Mouse (Mus musculus): ENCODE measurements around the gene Cdh8. TPM values are rescaled to one million over a fixed set of nuclear protein-coding genes. Genes with fewer than 3 reads are reported as not detected.

The Cdh8 gene
- polyA plus RNA-seq (2015; fragmentation: Nextera tagmentation; extraction: Ambion mirVana): 3.4 and 3.9 TPM in 2 replicates

GRCm38 (mm10) chr8:99415966-99416781 is at the start of gene Cdh8:
TSS of gene Cdh8 (minus strand) at chr8:99416471.
- Histone ChIP-seq H3K9ac (no peak within 1 kb of the TSS), H3K36me3 (no peaks in the 10 kb centered on the region), H3K4me2 (replicated peaks) (peak within 1 kb of the TSS; percentile 72), H3K27ac (replicated peaks) (no peak within 1 kb of the TSS), H3K4me1 (peaks cover 21% of the 10 kb centered on the region), H3K27me3 (peaks cover 48% of the 10 kb centered on the region), H3K4me3 (replicated peaks) (peak within 1 kb of the TSS; percentile 44), H3K9me3 (replicated peaks) (no peaks in the 10 kb centered on the region)
- peak; percentile 76 for ATAC-seq (ENCODE audit: insufficient number of reproducible peaks, low FRiP score, low TSS enrichment, low read depth)
- under 1% methylated on average over 58 of the region's 58 CpGs for WGBS

- no peak overlapping the region for H3K9ac ChIP-seq
- no peaks in the 10 kb centered on the region for H3K9me3 ChIP-seq (replicated peaks)
- H3K27ac ChIP-seq (replicated peaks): no peak overlapping the region
- H3K4me2 ChIP-seq (replicated peaks): no peak overlapping the region
- ATAC-seq (ENCODE audit: insufficient number of reproducible peaks, low FRiP score, low TSS enrichment, low read depth): no peak
- no peaks in the 10 kb centered on the region for H3K27me3 ChIP-seq
- no peaks in the 10 kb centered on the region for H3K4me1 ChIP-seq
- H3K36me3 ChIP-seq: no peaks in the 10 kb centered on the region
- no peak overlapping the region for H3K4me3 ChIP-seq (replicated peaks)
- 91% methylated on average over 1 of the region's 1 CpGs for WGBS
Measured at GRCm38 (mm10) chr8:99446506-99446905, 30.2 kb upstream of the Cdh8 start.

GRCm38 (mm10) chr8:99425901-99426300 is 9.6 kb upstream of the Cdh8 start:
- Histone ChIP-seq H3K27ac (replicated peaks) (no peak overlapping the region), H3K36me3 (no peaks in the 10 kb centered on the region), H3K4me2 (replicated peaks) (no peak overlapping the region), H3K4me1 (no peaks in the 10 kb centered on the region), H3K9me3 (replicated peaks) (no peaks in the 10 kb centered on the region), H3K4me3 (replicated peaks) (no peak overlapping the region), H3K27me3 (no peaks in the 10 kb centered on the region), H3K9ac (no peak overlapping the region)
- ATAC-seq (ENCODE audit: insufficient number of reproducible peaks, low FRiP score, low TSS enrichment, low read depth): no peak
- 65% methylated on average over 4 of the region's 4 CpGs for WGBS

DNA sequence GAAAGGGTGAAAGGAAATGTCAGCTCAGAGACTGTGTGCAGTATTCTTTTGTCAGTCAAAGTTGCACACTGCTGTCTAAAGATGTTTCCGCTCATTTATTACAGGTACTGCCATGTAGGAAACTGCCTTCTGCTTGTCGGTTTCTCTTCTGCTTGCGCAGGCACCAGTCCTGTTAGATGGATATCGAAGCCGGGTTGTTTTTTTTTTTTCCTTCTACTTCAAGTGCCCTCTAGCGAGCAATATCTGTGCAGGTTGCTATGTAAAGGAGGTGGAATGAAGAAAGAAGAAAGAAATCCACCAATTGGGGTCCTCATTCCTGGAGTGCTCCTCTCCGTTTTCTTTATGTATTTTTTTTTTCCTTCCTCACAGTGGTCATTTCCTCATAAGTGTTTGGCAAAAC is 5.2 kb upstream of the Cdh8 start:
- no peak for ATAC-seq (ENCODE audit: insufficient number of reproducible peaks, low FRiP score, low TSS enrichment, low read depth)
- Histone ChIP-seq H3K4me2 (replicated peaks) (0 out of 2 replicates have a peak overlapping the region, but pooled peaks have one; percentile 8), H3K9me3 (replicated peaks) (no peaks in the 10 kb centered on the region), H3K4me3 (replicated peaks) (no peak overlapping the region), H3K4me1 (peaks cover 6% of the 10 kb centered on the region), H3K9ac (no peak overlapping the region), H3K27ac (replicated peaks) (no peak overlapping the region), H3K27me3 (peaks cover 11% of the 10 kb centered on the region), H3K36me3 (no peaks in the 10 kb centered on the region)
- WGBS: 19% methylated on average over 7 of the region's 7 CpGs

DNA sequence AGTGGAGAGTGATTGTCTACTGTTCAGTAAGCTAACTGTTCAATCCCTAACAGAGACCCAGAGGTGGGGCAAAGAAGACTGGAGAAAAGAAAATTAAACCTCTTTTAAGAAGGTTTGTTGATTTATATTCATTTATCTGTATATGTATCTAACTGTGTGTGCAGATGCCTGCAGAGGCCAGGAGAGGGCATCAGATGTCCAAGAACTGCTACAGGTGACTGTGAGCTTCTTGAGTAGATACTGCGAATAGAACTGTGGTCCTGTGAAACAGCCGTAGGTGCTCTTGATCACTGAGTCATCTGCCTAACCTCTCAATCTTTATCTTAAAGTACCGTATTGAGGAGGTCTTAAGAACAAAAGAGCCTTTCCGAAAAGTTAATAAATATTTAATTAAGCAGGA is 3.5 kb upstream of the Cdh8 start:
- H3K9ac ChIP-seq: no peak overlapping the region
- no peak for ATAC-seq (ENCODE audit: insufficient number of reproducible peaks, low FRiP score, low TSS enrichment, low read depth)
- H3K9me3 ChIP-seq (replicated peaks): no peaks in the 10 kb centered on the region
- H3K36me3 ChIP-seq: no peaks in the 10 kb centered on the region
- peaks cover 29% of the 10 kb centered on the region for H3K27me3 ChIP-seq
- H3K4me3 ChIP-seq (replicated peaks): no peak overlapping the region
- H3K4me1 ChIP-seq: peaks cover 21% of the 10 kb centered on the region
- H3K27ac ChIP-seq (replicated peaks): no peak overlapping the region
- no peak overlapping the region for H3K4me2 ChIP-seq (replicated peaks)
- 83% methylated on average over 4 of the region's 4 CpGs for WGBS

DNA sequence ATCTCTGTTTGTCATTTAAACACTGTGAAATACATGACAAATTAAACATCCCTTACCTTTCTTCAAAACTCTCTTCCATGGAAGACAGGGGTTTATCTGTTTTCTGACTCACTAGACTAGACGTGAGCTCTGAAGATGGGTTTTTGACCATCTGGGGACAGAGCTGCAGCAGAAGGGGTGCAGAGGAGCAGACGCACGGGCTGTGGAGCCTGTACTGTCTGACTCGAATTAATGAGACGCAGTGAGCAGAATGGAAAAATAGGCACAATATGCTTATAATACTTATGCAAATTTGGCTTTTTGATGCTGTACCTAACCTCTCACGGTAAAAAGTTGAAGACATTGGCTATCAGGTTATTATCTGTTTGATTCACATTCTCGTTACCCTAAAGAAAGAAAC is 1.2 kb upstream of the Cdh8 start:
- no peaks in the 10 kb centered on the region for H3K9me3 ChIP-seq (replicated peaks)
- peaks cover 21% of the 10 kb centered on the region for H3K4me1 ChIP-seq
- H3K27ac ChIP-seq (replicated peaks): no peak overlapping the region
- no peaks in the 10 kb centered on the region for H3K36me3 ChIP-seq
- no peak overlapping the region for H3K4me2 ChIP-seq (replicated peaks)
- H3K27me3 ChIP-seq: peaks cover 43% of the 10 kb centered on the region
- ATAC-seq (ENCODE audit: insufficient number of reproducible peaks, low FRiP score, low TSS enrichment, low read depth): no peak
- no peak overlapping the region for H3K4me3 ChIP-seq (replicated peaks)
- WGBS: 42% methylated on average over 7 of the region's 7 CpGs
- H3K9ac ChIP-seq: no peak overlapping the region

DNA sequence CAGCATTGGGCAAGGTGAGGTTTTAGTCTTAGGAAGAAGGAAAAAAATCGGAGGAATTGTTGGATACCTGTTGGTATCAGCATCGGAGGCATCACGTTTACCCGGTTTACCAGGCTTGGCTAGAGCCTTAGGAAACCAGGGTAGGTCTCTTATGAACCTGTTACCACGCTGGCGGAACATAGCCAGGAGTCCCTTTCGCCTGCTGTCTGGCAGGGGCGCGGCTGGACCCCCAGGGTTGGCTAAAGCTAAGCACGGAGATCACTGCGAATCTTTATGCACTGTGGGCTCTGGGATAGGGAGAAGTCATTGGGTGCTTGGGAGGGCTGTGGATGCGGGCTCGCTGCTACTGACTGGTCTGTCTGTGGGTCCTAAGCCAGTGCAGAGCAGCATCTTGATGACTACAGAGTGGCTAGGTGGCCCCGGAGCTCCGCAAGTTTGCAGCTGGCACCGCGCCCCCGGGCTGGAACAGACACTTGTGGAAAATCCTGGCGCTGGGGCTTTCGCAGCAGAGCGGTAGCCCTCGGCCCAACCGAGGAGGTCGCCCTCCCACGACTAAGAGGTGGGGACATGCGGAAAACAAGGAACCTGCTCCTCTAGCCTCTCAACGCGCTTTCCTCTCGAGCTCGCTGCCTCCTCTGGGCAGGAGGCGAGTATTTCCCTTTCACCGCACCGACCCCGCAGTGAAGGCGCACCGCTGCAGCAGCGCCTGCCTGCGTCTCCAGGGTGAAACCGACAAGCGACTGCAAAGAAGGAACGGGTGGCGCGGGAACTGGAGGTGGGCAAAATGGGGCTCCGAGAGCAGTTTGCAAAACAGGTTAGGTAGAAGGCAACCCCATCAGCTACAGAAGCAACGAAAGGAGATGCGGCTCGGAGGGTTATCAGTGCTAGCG is 950 bp downstream of the Cdh8 start:
- no peak for ATAC-seq (ENCODE audit: insufficient number of reproducible peaks, low FRiP score, low TSS enrichment, low read depth)
- H3K4me3 ChIP-seq (replicated peaks): peak overlapping the region; percentile 44
- no peaks in the 10 kb centered on the region for H3K9me3 ChIP-seq (replicated peaks)
- no peak overlapping the region for H3K27ac ChIP-seq (replicated peaks)
- WGBS: under 1% methylated on average over 48 of the region's 48 CpGs
- no peak overlapping the region for H3K9ac ChIP-seq
- H3K4me2 ChIP-seq (replicated peaks): peak overlapping the region; percentile 72
- peaks cover 48% of the 10 kb centered on the region for H3K27me3 ChIP-seq
- no peaks in the 10 kb centered on the region for H3K36me3 ChIP-seq
- H3K4me1 ChIP-seq: peaks cover 21% of the 10 kb centered on the region

GRCm38 (mm10) chr8:99414483-99414921 is 1.8 kb downstream of the Cdh8 start:
- peak overlapping the region; percentile 72 for H3K4me2 ChIP-seq (replicated peaks)
- H3K9ac ChIP-seq: no peak overlapping the region
- peaks cover 48% of the 10 kb centered on the region for H3K27me3 ChIP-seq
- no peaks in the 10 kb centered on the region for H3K9me3 ChIP-seq (replicated peaks)
- ATAC-seq (ENCODE audit: insufficient number of reproducible peaks, low FRiP score, low TSS enrichment, low read depth): no peak
- H3K27ac ChIP-seq (replicated peaks): no peak overlapping the region
- H3K4me1 ChIP-seq: peaks cover 21% of the 10 kb centered on the region
- H3K4me3 ChIP-seq (replicated peaks): peak overlapping the region; percentile 44
- no peaks in the 10 kb centered on the region for H3K36me3 ChIP-seq
- 5% methylated on average over 9 of the region's 9 CpGs for WGBS

DNA sequence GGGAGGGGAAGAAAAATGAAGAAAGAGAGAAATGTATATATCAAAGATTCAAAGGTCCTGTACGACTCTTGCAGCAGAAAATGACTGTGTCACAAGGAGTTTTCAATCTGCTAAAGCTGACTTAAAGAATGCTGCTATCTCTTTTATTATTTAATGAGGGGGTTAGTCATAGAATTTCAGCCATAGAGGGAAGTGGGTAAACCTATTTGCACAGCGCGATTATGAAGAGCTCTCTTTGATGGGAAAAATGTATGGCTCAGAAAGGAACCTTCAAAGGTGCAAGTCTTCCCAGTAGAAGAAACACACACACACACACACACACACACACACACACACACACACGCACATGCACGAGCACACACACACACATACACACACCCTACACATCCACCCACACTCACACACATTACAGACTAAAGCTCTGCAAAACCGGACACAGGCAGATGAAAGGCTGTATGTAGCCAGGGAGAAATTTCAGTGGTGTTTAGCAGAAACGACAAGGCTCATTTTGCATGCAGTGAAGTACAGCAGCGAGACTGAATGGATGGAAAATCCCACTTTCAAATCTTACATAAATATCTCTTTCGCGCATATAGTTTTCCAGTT is 2.3 kb downstream of the Cdh8 start:
- Histone ChIP-seq H3K4me1 (peaks cover 21% of the 10 kb centered on the region), H3K27me3 (peaks cover 48% of the 10 kb centered on the region), H3K36me3 (no peaks in the 10 kb centered on the region), H3K9ac (no peak overlapping the region), H3K4me3 (replicated peaks) (peak overlapping the region; percentile 44), H3K27ac (replicated peaks) (no peak overlapping the region), H3K9me3 (replicated peaks) (no peaks in the 10 kb centered on the region), H3K4me2 (replicated peaks) (no peak overlapping the region)
- WGBS: 36% methylated on average over 10 of the region's 10 CpGs
- no peak for ATAC-seq (ENCODE audit: insufficient number of reproducible peaks, low FRiP score, low TSS enrichment, low read depth)

DNA sequence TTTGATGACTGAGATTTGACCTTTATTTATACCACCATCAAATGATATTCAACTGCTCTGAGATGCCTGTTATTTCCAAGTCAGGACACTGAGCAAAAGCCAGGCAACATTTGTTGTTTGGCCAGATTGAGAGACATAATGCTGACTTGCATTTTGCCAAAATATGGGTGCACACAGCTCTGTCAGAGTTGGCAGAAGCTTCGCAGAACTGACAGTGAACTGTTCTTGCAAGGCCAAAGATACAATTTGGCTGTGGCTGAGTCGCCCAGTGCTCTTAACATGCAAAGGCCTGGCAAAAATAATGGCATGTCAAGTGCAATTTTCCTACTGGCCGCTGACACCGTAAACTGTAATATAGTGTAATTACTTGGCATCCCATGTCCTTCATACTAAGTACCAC is 22.4 kb downstream of the Cdh8 start:
- Histone ChIP-seq H3K4me2 (replicated peaks) (no peak overlapping the region), H3K4me3 (replicated peaks) (no peak overlapping the region), H3K27me3 (no peaks in the 10 kb centered on the region), H3K9me3 (replicated peaks) (no peaks in the 10 kb centered on the region), H3K9ac (no peak overlapping the region), H3K27ac (replicated peaks) (no peak overlapping the region), H3K4me1 (no peaks in the 10 kb centered on the region), H3K36me3 (no peaks in the 10 kb centered on the region)
- peak; percentile 15; the same call in 1 of the 2 replicates for ATAC-seq (ENCODE audit: insufficient number of reproducible peaks, low FRiP score, low TSS enrichment, low read depth)
- 67% methylated on average over 4 of the region's 4 CpGs for WGBS

GRCm38 (mm10) chr8:99370104-99370503 is 46.2 kb downstream of the Cdh8 start:
- no peaks in the 10 kb centered on the region for H3K27me3 ChIP-seq
- 91% methylated on average over 5 of the region's 5 CpGs for WGBS
- ATAC-seq (ENCODE audit: insufficient number of reproducible peaks, low FRiP score, low TSS enrichment, low read depth): no peak
- H3K27ac ChIP-seq (replicated peaks): no peak overlapping the region
- H3K36me3 ChIP-seq: no peaks in the 10 kb centered on the region
- no peak overlapping the region for H3K4me2 ChIP-seq (replicated peaks)
- H3K9ac ChIP-seq: no peak overlapping the region
- H3K9me3 ChIP-seq (replicated peaks): no peaks in the 10 kb centered on the region
- H3K4me1 ChIP-seq: no peaks in the 10 kb centered on the region
- H3K4me3 ChIP-seq (replicated peaks): no peak overlapping the region
